Mouse (Mus musculus) CH12.LX (cell line): ENCODE measurements at regions not wholly inside any gene's neighbourhood (a gene's known extent, or its start where the extent isn't known, plus 50 kb on each side); places are given as distances from the start of the nearest gene placed in this dataset.

Experiments
- CTCF ChIP-seq, 2 experiments: IDR thresholded peaks in 1 of 2; conservative IDR thresholded peaks in 1 of 2; 2 replicates each; pipeline ENCODE4 v1.5.1; 2011 to 2012; ENCODE audit warnings: low read depth in 2 of 2, low read length in 2 of 2, improper control_type of control experiment in 1 of 2, inconsistent platforms in 1 of 2, mild to moderate bottlenecking in 1 of 2, moderate library complexity in 1 of 2
- EP300 ChIP-seq: IDR thresholded peaks from 2 replicates; pipeline ENCODE4 v1.6.1; 2011; ENCODE audit warnings: low read length, improper control_type of control experiment
- NRF1 ChIP-seq: IDR thresholded peaks from 2 replicates; pipeline ENCODE4 v1.6.1; 2014; ENCODE audit warnings: low read depth, mild to moderate bottlenecking, inconsistent platforms, low read length, improper control_type of control experiment, moderate library complexity
- POLR2A ChIP-seq: IDR thresholded peaks from 2 replicates; pipeline ENCODE4 v1.6.1; 2011; ENCODE audit warnings: low read depth, mild to moderate bottlenecking, improper control_type of control experiment, low read length

- TF ChIP-seq CTCF (conservative IDR thresholded peaks at IDR 0.05 in 1 of 2, IDR thresholded peaks at IDR 0.05 in 1 of 2; ENCODE audit: low read depth in 2 of 2, low read length in 2 of 2) (no peak), POLR2A (no peak), NRF1 (no peak), EP300 (no peak)
Measured at GRCm38 (mm10) chr8:93734818-93735217, 74.9 kb upstream of the Gnao1 start.
